Mouse (Mus musculus) neural tube, embryonic 13.5 days (tissue): ENCODE measurements around the gene Klhdc1. TPM values are rescaled to one million over a fixed set of nuclear protein-coding genes. Genes with fewer than 3 reads are reported as not detected.

Source experiments
- ATAC-seq: fragments of 200-750 bp; cut with Nextera tagmentation; 2 replicates; pipeline ENCODE4 v1.8.0; 2017; ENCODE audit warnings: low read depth, mild to moderate bottlenecking, moderate TSS enrichment, moderate library complexity
- H3K27ac ChIP-seq: fragments of 300-500 bp; sonication (generic); replicated peaks from 2 replicates; pipeline ENCODE4 v1.5.1; 2015; ENCODE audit warnings: moderate library complexity, mild to moderate bottlenecking, inconsistent platforms
- H3K27me3 ChIP-seq: fragments of 300-500 bp; sonication (generic); 2 replicates; pipeline ENCODE4 v1.6.1; 2015; ENCODE audit warnings: mild to moderate bottlenecking, inconsistent platforms
- H3K36me3 ChIP-seq: fragments of 300-500 bp; sonication (generic); 2 replicates; pipeline ENCODE4 v1.6.1; 2015; ENCODE audit warnings: mild to moderate bottlenecking, inconsistent platforms
- H3K4me1 ChIP-seq: fragments of 300-500 bp; sonication (generic); replicated peaks from 2 replicates; pipeline ENCODE4 v1.6.1; 2015; ENCODE audit warnings: inconsistent platforms
- H3K4me2 ChIP-seq: fragments of 300-500 bp; sonication (generic); 2 replicates; pipeline ENCODE4 v1.6.1; 2015; ENCODE audit warnings: inconsistent platforms, mild to moderate bottlenecking, moderate library complexity
- H3K4me3 ChIP-seq: fragments of 300-500 bp; sonication (generic); 2 replicates; pipeline ENCODE4 v1.5.1; 2015; ENCODE audit warnings: mild to moderate bottlenecking, inconsistent platforms
- H3K9ac ChIP-seq: fragments of 300-500 bp; sonication (generic); 2 replicates; pipeline ENCODE4 v1.6.1; 2015; ENCODE audit warnings: moderate library complexity, mild to moderate bottlenecking, inconsistent platforms
- H3K9me3 ChIP-seq: fragments of 300-500 bp; sonication (generic); 2 replicates; pipeline ENCODE4 v1.6.1; 2016; ENCODE audit warnings: inconsistent platforms
- WGBS: fragments of 180-500 bp; shearing (Covaris S2); methylation state at CpG from one replicate; pipeline ENCODE4 v1.1.7; 2015; 5-methylcytosine and 5-hydroxymethylcytosine counted together
- polyA plus RNA-seq: library from polyadenylated mRNA; unstranded; fragments of >200 nt; fragmentation: Nextera tagmentation; extraction: Ambion mirVana; gene quantifications from 2 replicates; pipeline ENCODE4 v1.2.1, GENCODE M21; 2015

The Klhdc1 gene
- polyA plus RNA-seq, 1 experiment from 2014 or later = 9.8 TPM

DNA sequence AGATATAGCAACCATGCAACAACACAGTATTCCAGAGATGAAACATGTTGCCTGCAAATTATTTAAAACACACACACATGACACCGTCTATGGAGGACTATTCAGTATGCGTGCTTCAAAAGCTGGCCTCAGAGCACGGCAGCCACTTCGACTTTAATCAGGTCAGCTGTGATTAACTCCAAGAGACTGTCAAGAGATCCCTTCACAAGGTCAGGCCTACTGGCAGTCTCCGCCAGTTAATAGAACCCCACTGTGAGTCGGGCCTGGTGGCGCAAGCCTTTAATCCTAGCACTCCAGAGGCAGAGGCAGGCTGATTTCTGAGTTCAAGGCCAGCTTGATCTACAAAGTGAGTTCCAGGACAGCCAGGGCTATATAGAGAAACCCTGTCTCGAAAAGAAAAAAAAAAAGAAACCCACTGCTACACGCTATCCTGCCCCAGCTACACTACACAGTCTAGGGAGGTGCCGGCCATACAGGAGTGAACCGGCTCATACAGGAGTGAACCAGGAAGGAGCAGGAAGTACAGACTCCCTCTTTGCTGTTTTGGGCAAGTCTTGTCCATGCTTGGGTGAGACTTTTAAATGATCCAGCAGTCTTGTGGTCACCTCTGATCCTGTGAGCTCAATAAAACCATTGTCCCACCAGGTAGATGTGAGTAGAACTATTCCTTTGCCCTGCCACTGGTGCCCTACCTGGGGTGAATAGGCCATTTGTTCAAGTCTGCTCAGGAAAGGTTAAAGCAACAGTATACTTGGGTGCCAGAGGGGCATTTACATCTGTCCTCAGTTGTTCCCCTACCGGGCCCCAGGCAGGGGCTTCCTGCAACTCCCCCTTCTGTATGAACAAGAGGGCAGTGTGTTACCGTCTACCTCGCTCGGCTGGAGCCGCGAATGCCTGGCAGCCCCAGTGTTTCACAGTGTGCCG lies 30.7 kb upstream of the Klhdc1 start:
- H3K4me3 ChIP-seq = no peak overlapping the region
- no peak overlapping the region for H3K9ac ChIP-seq
- no peaks in the 10 kb centered on the region for H3K4me1 ChIP-seq
- no peaks in the 10 kb centered on the region for H3K9me3 ChIP-seq
- no peak overlapping the region for H3K4me2 ChIP-seq
- no peak overlapping the region for H3K27ac ChIP-seq
- H3K27me3 ChIP-seq = no peaks in the 10 kb centered on the region
- WGBS = 88% methylated on average over 18 of the region's 18 CpGs
- no peaks in the 10 kb centered on the region; the same call in 1 of the 2 replicates for H3K36me3 ChIP-seq
- no peak for ATAC-seq

DNA sequence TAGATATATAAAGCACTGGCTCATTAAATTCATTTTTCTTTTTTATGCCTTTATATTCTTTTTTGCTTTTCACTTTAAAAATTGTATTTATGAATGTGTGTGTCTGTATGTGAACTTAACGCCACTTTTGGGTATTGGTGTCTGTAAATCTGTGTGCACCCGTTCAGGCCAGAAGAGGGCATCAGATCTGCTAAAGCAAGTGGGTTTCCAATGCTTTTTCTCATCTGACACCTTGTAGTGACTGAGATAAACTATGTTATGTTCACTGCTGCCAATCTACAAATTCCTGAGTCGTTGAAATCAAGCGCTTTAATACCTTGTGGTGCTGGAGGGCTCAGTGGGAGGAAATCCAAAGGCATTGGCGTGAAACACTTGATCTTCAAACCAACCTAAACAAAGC lies 29.9 kb upstream of the Klhdc1 start:
- no peak for ATAC-seq
- H3K36me3 ChIP-seq = no peaks in the 10 kb centered on the region; the same call in 1 of the 2 replicates
- no peak overlapping the region for H3K4me2 ChIP-seq
- no peak overlapping the region for H3K4me3 ChIP-seq
- H3K9ac ChIP-seq = no peak overlapping the region
- H3K4me1 ChIP-seq = no peaks in the 10 kb centered on the region
- no peaks in the 10 kb centered on the region for H3K27me3 ChIP-seq
- WGBS = 86% methylated on average over 5 of the region's 5 CpGs
- H3K27ac ChIP-seq = no peak overlapping the region
- no peaks in the 10 kb centered on the region for H3K9me3 ChIP-seq

DNA sequence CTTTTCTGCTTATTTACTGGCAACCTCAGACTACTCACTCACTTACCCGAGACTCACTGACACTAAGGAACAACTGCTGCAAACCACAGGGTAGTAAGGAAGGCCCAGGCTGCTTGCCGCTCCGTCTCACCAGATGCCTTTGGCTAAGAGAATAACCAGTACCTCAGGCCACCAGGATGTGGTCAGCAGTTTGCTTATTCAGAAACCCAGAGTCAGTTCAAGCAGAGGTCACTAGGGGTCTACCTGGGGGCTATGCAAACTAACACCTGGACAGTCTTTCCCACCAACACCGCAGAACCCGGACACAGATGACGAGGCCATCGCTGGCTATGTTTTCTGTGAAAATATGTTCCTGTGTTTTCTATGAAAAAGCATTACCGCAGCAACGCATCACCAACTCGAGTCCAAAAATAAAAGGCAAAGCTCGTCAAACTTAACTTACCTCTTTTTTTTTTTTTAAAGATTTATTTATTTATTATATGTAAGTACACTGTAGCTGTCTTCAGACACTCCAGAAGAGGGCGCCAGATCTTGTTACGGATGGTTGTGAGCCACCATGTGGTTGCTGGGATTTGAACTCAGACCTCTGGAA lies 27.7 kb upstream of the Klhdc1 start:
- no peaks in the 10 kb centered on the region for H3K9me3 ChIP-seq
- H3K4me3 ChIP-seq = no peak overlapping the region
- WGBS = 96% methylated on average over 13 of the region's 13 CpGs
- no peaks in the 10 kb centered on the region for H3K4me1 ChIP-seq
- no peaks in the 10 kb centered on the region; the same call in 1 of the 2 replicates for H3K36me3 ChIP-seq
- no peak overlapping the region for H3K9ac ChIP-seq
- H3K27me3 ChIP-seq = no peaks in the 10 kb centered on the region
- no peak overlapping the region for H3K4me2 ChIP-seq
- ATAC-seq = no peak
- no peak overlapping the region for H3K27ac ChIP-seq

DNA sequence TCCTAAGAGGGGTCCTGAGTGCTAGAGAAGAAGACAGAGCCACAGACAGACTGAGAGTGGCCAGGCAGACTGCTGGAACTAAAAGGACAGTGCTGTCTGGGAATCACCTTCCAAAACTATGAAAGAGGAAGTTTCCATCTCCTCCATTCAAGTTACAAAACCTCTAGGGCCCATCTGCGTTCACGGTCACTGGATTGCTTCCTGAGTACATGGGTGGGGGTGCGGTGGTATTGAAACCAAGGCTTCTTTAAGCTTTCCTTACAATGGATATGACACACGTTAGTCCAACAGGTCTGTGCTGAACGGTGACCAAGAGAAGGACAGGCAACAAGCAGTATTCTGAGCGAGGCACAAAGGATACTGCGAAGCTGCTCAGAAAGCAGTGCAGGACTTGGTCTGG lies 26.6 kb upstream of the Klhdc1 start:
- Histone ChIP-seq H3K9ac (no peak overlapping the region), H3K9me3 (no peaks in the 10 kb centered on the region), H3K36me3 (no peaks in the 10 kb centered on the region; the same call in 1 of the 2 replicates), H3K4me3 (no peak overlapping the region), H3K27ac (no peak overlapping the region), H3K4me1 (no peaks in the 10 kb centered on the region), H3K27me3 (no peaks in the 10 kb centered on the region), H3K4me2 (no peak overlapping the region)
- WGBS = 95% methylated on average over 7 of the region's 7 CpGs
- no peak for ATAC-seq

DNA sequence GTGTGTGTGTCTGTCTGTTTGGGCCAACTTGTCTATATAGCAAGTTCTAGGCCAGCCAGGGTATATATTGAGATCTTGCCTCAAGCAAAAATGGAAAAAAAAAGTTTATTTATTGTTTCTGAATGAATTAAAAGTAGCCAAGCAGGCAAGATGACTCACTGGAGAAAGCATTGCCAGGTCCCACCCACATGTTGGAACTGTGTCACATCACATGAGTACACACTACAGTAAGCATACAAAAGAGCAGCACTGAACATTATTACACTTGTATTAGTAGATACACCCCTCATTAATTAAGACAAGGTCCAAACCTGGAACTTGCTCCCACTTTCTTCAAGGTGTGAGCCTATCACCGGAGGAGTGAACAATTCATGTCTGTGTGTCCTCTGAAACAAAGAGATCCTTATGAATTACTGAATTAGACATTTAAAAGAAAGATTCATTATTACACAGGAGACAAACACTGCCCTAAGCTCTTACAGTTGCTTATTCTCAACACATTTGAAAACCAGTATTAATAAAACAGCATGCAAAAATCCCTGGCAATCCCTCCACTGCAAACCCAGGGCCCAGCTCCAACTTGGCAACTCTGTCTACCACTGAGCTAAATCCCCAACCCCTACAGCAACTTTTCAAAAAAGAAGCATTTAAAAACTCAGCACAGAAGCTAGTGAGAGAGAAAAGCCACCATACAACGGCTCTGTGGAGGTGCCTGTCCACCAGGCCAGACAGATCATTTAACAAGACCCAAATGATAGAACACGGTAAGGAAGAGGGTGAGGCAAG lies 25.8 kb upstream of the Klhdc1 start:
- Histone ChIP-seq H3K4me1 (no peaks in the 10 kb centered on the region), H3K36me3 (no peaks in the 10 kb centered on the region), H3K9me3 (no peaks in the 10 kb centered on the region), H3K9ac (no peak overlapping the region), H3K4me3 (no peak overlapping the region), H3K27ac (no peak overlapping the region), H3K4me2 (no peak overlapping the region), H3K27me3 (no peaks in the 10 kb centered on the region)
- 92% methylated on average over 3 of the region's 3 CpGs for WGBS
- no peak for ATAC-seq

DNA sequence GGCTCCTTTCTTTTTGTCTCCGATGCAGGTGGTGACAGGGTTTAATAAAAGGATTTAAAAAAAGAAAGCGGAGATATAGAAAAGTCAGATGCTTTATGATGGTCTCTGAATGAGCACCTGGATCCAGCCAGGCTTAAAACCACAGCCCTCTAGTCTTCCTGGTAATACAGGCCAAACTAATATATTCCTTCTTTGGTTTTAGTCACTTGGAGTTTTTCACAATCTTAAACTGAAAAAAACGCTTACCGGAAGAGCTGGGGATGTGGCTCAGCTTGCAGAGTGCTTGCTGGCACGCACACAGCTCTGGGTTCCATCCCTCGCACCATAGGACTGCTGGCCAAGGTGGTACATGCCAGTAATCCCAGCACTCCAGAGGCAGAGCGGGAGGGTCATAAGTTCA lies 24.4 kb upstream of the Klhdc1 start:
- Histone ChIP-seq H3K27me3 (no peaks in the 10 kb centered on the region), H3K9ac (no peak overlapping the region), H3K36me3 (no peaks in the 10 kb centered on the region), H3K9me3 (no peaks in the 10 kb centered on the region), H3K4me1 (no peaks in the 10 kb centered on the region), H3K4me2 (no peak overlapping the region), H3K4me3 (no peak overlapping the region), H3K27ac (no peak overlapping the region)
- ATAC-seq = no peak
- WGBS = 93% methylated on average over 7 of the region's 7 CpGs

DNA sequence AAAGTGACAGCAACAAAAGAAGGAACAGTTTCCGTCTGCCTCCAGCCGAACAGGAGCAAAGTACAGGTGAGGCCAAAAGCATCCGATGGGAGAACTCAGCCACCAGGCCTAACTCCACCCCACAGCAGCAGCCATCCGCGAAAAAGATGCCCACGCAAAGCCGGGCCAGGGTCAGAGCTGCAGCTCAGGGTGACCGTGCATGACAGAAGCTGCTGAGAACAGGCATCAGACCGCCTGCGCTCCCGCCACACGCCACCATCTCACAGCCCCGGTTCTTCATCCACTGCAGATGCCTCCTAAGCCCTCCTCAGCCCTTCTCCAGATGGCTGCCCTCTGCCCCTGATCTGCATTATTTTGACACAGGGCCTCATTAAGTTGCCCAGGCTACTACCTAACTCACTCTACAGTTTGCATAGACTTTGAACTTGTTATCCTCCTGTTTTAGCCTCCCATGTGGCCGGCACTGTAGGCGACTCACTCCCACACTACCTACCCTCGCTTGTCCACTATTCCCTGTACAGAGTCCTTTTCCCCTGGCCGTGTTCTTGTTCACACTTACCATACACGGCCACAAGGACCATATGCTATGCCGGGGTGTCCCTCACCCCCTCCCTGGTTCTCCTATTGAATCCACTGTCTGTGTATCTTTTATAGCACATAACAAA lies 20.2 kb upstream of the Klhdc1 start:
- Histone ChIP-seq H3K9me3 (no peaks in the 10 kb centered on the region), H3K36me3 (no peaks in the 10 kb centered on the region), H3K9ac (no peak overlapping the region), H3K4me3 (no peak overlapping the region), H3K4me1 (no peaks in the 10 kb centered on the region), H3K27me3 (no peaks in the 10 kb centered on the region), H3K27ac (no peak overlapping the region), H3K4me2 (no peak overlapping the region)
- ATAC-seq = no peak
- 94% methylated on average over 19 of the region's 19 CpGs for WGBS

DNA sequence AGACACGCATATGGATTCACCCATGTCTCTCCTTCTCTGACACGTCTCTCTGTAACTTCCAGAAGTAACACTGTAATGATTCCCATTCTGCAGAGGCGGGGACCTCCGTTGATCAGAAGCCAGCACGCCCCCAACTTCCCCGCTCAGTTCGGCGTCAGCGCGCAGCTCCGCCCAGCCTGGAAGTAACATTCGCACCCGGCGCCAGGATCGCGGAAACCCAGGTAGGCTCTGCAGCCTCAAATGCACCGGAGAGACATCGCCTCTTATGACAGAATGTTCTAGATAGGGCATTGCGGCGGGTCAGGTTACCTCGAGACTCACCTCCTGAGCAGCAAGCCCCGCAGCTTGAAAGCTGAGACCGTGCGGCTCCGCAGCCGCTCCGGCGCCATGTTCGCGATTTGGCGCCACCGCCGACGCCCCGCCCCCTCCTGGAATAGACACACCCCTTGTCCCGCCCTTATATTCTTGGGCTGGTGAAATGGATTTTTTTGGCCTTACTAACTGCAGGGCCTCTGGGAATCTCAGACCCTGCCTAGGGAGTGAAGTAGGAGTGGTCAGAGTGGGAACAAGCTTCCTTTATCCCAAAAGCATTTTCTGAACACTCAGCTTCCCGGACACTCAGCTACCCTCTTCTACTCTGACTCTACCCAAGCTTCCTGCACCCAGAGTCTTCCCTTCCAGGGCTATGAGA lies 13.1 kb upstream of the Klhdc1 start, which contains the start of gene Pole2:
Gene Pole2, minus strand, starts transcription at position 420 of the 691 bp plus-strand sequence.
- Histone ChIP-seq H3K4me1 (0 out of 2 replicates have a peak, but pooled peaks cover 3% of the 10 kb centered on the region), H3K36me3 (no peaks in the 10 kb centered on the region), H3K9ac (peak within 1 kb of the TSS; percentile 59), H3K27ac (0 out of 2 replicates have a peak within 1 kb of the TSS, but pooled peaks have one; percentile 25), H3K27me3 (no peaks in the 10 kb centered on the region), H3K9me3 (no peaks in the 10 kb centered on the region), H3K4me3 (peak within 1 kb of the TSS; percentile 59), H3K4me2 (peak within 1 kb of the TSS; percentile 52)
- under 1% methylated on average over 37 of the region's 37 CpGs for WGBS
- peak; percentile 96 for ATAC-seq

DNA sequence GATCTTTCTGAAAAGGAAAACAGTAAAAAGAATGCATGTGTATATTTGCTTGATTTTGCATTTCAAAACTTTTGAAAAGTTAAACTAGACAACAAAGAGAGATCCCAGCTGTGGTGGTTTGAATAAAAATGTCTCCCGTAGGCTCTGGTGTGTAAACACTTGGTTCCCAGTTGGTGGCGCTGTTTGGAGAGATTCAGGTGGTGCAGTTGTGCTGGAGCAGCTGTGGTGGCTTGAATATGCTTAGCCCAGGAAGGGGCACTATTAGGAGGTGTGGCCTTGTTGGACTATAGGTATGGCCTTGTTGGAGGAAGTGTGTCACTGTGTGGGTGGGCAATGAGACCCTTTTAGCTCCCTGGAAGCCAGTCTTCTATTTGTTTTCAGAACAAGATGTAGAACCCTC lies 11.7 kb upstream of the Klhdc1 start:
- no peak overlapping the region for H3K4me3 ChIP-seq
- ATAC-seq = no peak
- H3K27ac ChIP-seq = no peak overlapping the region
- no peaks in the 10 kb centered on the region for H3K27me3 ChIP-seq
- no peak overlapping the region for H3K4me2 ChIP-seq
- H3K9me3 ChIP-seq = no peaks in the 10 kb centered on the region
- WGBS = 66% methylated on average over 2 of the region's 2 CpGs
- no peak overlapping the region for H3K9ac ChIP-seq
- H3K4me1 ChIP-seq = 0 out of 2 replicates have a peak, but pooled peaks cover 3% of the 10 kb centered on the region
- no peaks in the 10 kb centered on the region for H3K36me3 ChIP-seq

DNA sequence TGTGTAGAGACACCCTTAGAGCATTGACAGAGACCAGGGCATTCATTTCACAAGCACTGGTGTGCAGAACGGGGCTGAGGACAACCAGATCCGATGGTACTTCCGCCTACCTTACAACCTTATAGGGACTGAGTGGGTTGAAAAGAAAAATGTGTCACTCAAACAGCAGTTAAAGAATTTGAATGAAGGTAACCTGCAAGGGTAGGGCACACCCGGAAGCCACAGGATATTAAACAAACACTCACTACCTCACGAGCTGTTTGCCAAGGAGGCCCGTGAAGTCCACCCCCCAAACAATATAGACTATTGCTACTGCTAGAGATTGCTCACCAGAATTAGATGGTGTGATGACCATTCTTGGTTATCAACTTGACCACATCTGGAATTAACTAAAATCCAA lies 5.2 kb upstream of the Klhdc1 start:
- no peak for ATAC-seq
- no peak overlapping the region for H3K4me2 ChIP-seq
- H3K36me3 ChIP-seq = no peaks in the 10 kb centered on the region
- no peak overlapping the region for H3K27ac ChIP-seq
- no peaks in the 10 kb centered on the region for H3K27me3 ChIP-seq
- no peak overlapping the region for H3K4me3 ChIP-seq
- WGBS = 89% methylated on average over 6 of the region's 6 CpGs
- H3K9ac ChIP-seq = no peak overlapping the region
- H3K4me1 ChIP-seq = peaks cover 3% of the 10 kb centered on the region
- H3K9me3 ChIP-seq = no peaks in the 10 kb centered on the region

DNA sequence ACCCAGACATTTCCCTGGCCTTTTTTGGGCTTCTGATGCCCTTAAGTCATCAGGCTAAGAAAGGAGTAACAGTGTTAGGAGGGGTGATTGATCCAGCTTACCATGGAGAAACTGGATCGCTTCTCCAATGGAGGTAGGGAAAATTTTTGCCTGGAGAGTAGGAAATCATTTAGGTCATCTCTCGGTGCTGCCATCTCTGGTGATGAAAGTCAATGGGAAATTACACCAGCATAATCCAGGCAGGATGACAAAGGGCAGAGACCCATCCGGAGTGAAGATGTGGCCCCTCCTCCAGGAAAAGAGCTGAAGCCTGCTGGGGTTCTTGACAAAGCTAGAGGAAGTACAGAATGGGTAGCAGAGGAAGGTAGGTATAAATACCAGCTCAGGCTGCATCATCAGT lies 2.7 kb upstream of the Klhdc1 start:
- H3K4me3 ChIP-seq = no peak overlapping the region
- no peaks in the 10 kb centered on the region for H3K27me3 ChIP-seq
- ATAC-seq = no peak
- no peaks in the 10 kb centered on the region for H3K36me3 ChIP-seq
- H3K4me1 ChIP-seq = peaks cover 9% of the 10 kb centered on the region
- H3K4me2 ChIP-seq = no peak overlapping the region
- H3K27ac ChIP-seq = no peak overlapping the region
- no peaks in the 10 kb centered on the region for H3K9me3 ChIP-seq
- 40% methylated on average over 3 of the region's 3 CpGs for WGBS
- H3K9ac ChIP-seq = no peak overlapping the region
